Comparison of ENCODE assay signal across 19 mouse cellular contexts in genomic region chr5:125078220-125078619, GRCm38 (mm10).
DNase-seq lines count a peak whose midpoint lies in the region; ATAC-seq and TF ChIP-seq lines count a peak whose summit lies in the region.
"Had no signal": no experiment of that assay in that cellular context is flagged by ENCODE, and none has a peak within 500 bp of the region (broad histone marks: within the 10 kb centered on the region; RNA-seq: fewer than 3 reads in every experiment).

No protein-coding gene starts in this region.

- no peaks in the 10 kb centered on the region for H3K27me3 ChIP-seq in forebrain, embryonic 14.5 days (replicated peaks; ENCODE audit: control insufficient read depth, insufficient read depth, low read length)
- H3K27me3 ChIP-seq in forebrain, embryonic 16.5 days (replicated peaks; ENCODE audit: control insufficient read depth, insufficient read depth, low read length) = no peaks in the 10 kb centered on the region
- no peaks in the 10 kb centered on the region for H3K27me3 ChIP-seq in lung, embryonic 14.5 days (ENCODE audit: insufficient read depth, low read length)
- no peaks in the 10 kb centered on the region for H3K27me3 ChIP-seq in heart, embryonic 10.5 days (ENCODE audit: insufficient read depth, poor library complexity, severe bottlenecking)
- H3K27me3 ChIP-seq: embryonic facial prominence, embryonic 12.5 days; hindbrain, embryonic 13.5 days had no signal

- peaks cover 9% of the 10 kb centered on the region for H3K4me1 ChIP-seq in forebrain, embryonic 14.5 days (ENCODE audit: control insufficient read depth, insufficient read depth, low read length)
- H3K4me1 ChIP-seq in forebrain, embryonic 16.5 days (replicated peaks; ENCODE audit: control insufficient read depth, insufficient read depth, low read length) = peaks cover 16% of the 10 kb centered on the region
- H3K4me1 ChIP-seq in lung, embryonic 14.5 days (ENCODE audit: insufficient read depth) = peaks cover 11% of the 10 kb centered on the region
- peaks cover 51% of the 10 kb centered on the region for H3K4me1 ChIP-seq in heart, embryonic 10.5 days

- ATAC-seq in forebrain, embryonic 14.5 days = no peak
- ATAC-seq in forebrain, embryonic 16.5 days = no peak
- no peak for ATAC-seq in lung, embryonic 14.5 days (ENCODE audit: insufficient read depth)
- ATAC-seq: forebrain, postnatal 0 days had no signal

- no peak overlapping the region for H3K4me2 ChIP-seq in forebrain, embryonic 14.5 days (ENCODE audit: low read length)
- H3K4me2 ChIP-seq in forebrain, embryonic 16.5 days (ENCODE audit: low read length) = no peak overlapping the region
- H3K4me2 ChIP-seq in lung, embryonic 14.5 days = no peak overlapping the region
- H3K4me2 ChIP-seq: embryonic facial prominence, embryonic 12.5 days; hindbrain, embryonic 13.5 days had no signal

- DNase-seq in forebrain, embryonic 14.5 days (ENCODE audit: low spot score) = peak; percentile 39
- DNase-seq in layer of hippocampus, adult 2 months (ENCODE audit: low spot score in 2 of 2) = no peak
- DNase-seq in layer of hippocampus, adult 9-10 months (ENCODE audit: low spot score) = no peak
- peak; percentile 41 for DNase-seq in lung, embryonic 14.5 days
- no peak for DNase-seq in lung, postnatal 14 days
- DNase-seq in brain, embryonic 14.5 days (ENCODE audit: low read depth) = peak; percentile 44
- DNase-seq in heart, embryonic 10.5 days (ENCODE audit: low spot score) = no peak
- DNase-seq: adrenal gland, adult 2 months; adrenal gland, postnatal 25 days; cerebellum, adult 2 months; cerebellum, postnatal 14 days; forebrain, postnatal 0 days; gastrocnemius, postnatal 36 days; heart, adult 11 months; heart, postnatal 10 days; heart, postnatal 4 days had no signal

- 80% methylated on average over 5 of the region's 5 CpGs for WGBS in forebrain, embryonic 14.5 days
- WGBS in forebrain, embryonic 16.5 days = 81% methylated on average over 5 of the region's 5 CpGs
- WGBS in lung, embryonic 14.5 days = 63% methylated on average over 5 of the region's 5 CpGs
- WGBS in heart, embryonic 10.5 days = 85% methylated on average over 5 of the region's 5 CpGs

- TF ChIP-seq CTCF in layer of hippocampus, adult 2 months (conservative IDR thresholded peaks at IDR 0.05) = peak; percentile 36
- TF ChIP-seq CTCF in lung, embryonic 14.5 days (IDR thresholded peaks at IDR 0.05; ENCODE audit: low read depth) = peak; percentile 26; the same call in 1 of the 2 replicates
- peak; percentile 28; the same call in 1 of the 2 replicates for TF ChIP-seq CTCF in brain, embryonic 14.5 days (IDR thresholded peaks at IDR 0.05; ENCODE audit: borderline replicate concordance, extremely low read depth, insufficient read depth, insufficient read length)

- H3K9me3 ChIP-seq in forebrain, embryonic 14.5 days (replicated peaks; ENCODE audit: control insufficient read depth, low read length) = no peaks in the 10 kb centered on the region
- no peaks in the 10 kb centered on the region for H3K9me3 ChIP-seq in forebrain, embryonic 16.5 days (ENCODE audit: control insufficient read depth, low read length)
- no peaks in the 10 kb centered on the region for H3K9me3 ChIP-seq in lung, embryonic 14.5 days (ENCODE audit: low read depth, low read length)
- H3K9me3 ChIP-seq in heart, embryonic 10.5 days = no peaks in the 10 kb centered on the region
- H3K9me3 ChIP-seq: embryonic facial prominence, embryonic 12.5 days; hindbrain, embryonic 13.5 days had no signal

- no peak overlapping the region for H3K9ac ChIP-seq in forebrain, embryonic 14.5 days (ENCODE audit: low read length)
- no peak overlapping the region for H3K9ac ChIP-seq in forebrain, embryonic 16.5 days (replicated peaks; ENCODE audit: low read depth, low read length)
- H3K9ac ChIP-seq in lung, embryonic 14.5 days = no peak overlapping the region
- H3K9ac ChIP-seq: embryonic facial prominence, embryonic 12.5 days; forebrain, postnatal 0 days; hindbrain, embryonic 13.5 days had no signal

- H3K27ac ChIP-seq in forebrain, embryonic 14.5 days (ENCODE audit: low read depth, low read length) = no peak overlapping the region
- H3K27ac ChIP-seq in forebrain, embryonic 16.5 days (ENCODE audit: low read length) = no peak overlapping the region
- H3K27ac ChIP-seq in layer of hippocampus, adult 2 months = no peak overlapping the region
- H3K27ac ChIP-seq in lung, embryonic 14.5 days (ENCODE audit: low read depth) = no peak overlapping the region
- H3K27ac ChIP-seq in heart, embryonic 10.5 days = no peak overlapping the region
- H3K27ac ChIP-seq: embryonic facial prominence, embryonic 12.5 days; hindbrain, embryonic 13.5 days had no signal

- peaks cover 67% of the 10 kb centered on the region for H3K36me3 ChIP-seq in forebrain, embryonic 14.5 days (ENCODE audit: control insufficient read depth, insufficient read depth, low read length)
- H3K36me3 ChIP-seq in forebrain, embryonic 16.5 days (ENCODE audit: control insufficient read depth, insufficient read depth) = peaks cover 11% of the 10 kb centered on the region
- H3K36me3 ChIP-seq in lung, embryonic 14.5 days (ENCODE audit: insufficient read depth) = peaks cover 78% of the 10 kb centered on the region
- H3K36me3 ChIP-seq in heart, embryonic 10.5 days = peaks cover 74% of the 10 kb centered on the region

- TF ChIP-seq POLR2A in brain, embryonic 14.5 days (IDR thresholded peaks at IDR 0.05; ENCODE audit: borderline replicate concordance, extremely low read depth, insufficient read depth, insufficient read length, poor library complexity, severe bottlenecking) = no peak

- H3K4me3 ChIP-seq in forebrain, embryonic 14.5 days (ENCODE audit: low read depth, low read length) = no peak overlapping the region
- no peak overlapping the region for H3K4me3 ChIP-seq in forebrain, embryonic 16.5 days (replicated peaks; ENCODE audit: low read length)
- no peak overlapping the region for H3K4me3 ChIP-seq in layer of hippocampus, adult 2 months
- no peak overlapping the region for H3K4me3 ChIP-seq in lung, embryonic 14.5 days (ENCODE audit: low read depth, low read length)
- no peak overlapping the region for H3K4me3 ChIP-seq in heart, embryonic 10.5 days
- H3K4me3 ChIP-seq: embryonic facial prominence, embryonic 12.5 days; hindbrain, embryonic 13.5 days had no signal

Comparison
In these comparisons a context has a peak if more than half of its experiments do, and no peak if none do; other contexts are left out.
1. DNase-seq: peak in forebrain, embryonic 14.5 days (single experiment), lung, embryonic 14.5 days (single experiment) and brain, embryonic 14.5 days (single experiment); none in layer of hippocampus, adult 2 months (0 of 2), layer of hippocampus, adult 9-10 months (single experiment), lung, postnatal 14 days (single experiment) and heart, embryonic 10.5 days (single experiment).
2. Peak in every context shown above with its lines, with median percentiles within 50 percentile points of each other: CTCF ChIP-seq.